Mouse (Mus musculus) kidney, postnatal 14 days (tissue): Measurements from ENCODE around the gene Adnp.
"Not testable (repeated sequence)": the region's sequence is repeated elsewhere in the genome, so short reads cannot be mapped to it uniquely, and the experiment has no call there.

Source experiments
- DNase-seq: peaks from one replicate; pipeline ENCODE4 v3.0.0; 2022; ENCODE audit warnings: mixed read lengths

The Adnp gene

GRCm38 (mm10) chr2:168205681-168206631, 956 bp downstream of the Adnp start:
- peak; percentile 29 for DNase-seq

GRCm38 (mm10) chr2:168205265-168205664, 1.6 kb downstream of the Adnp start:
- peak; percentile 91 for DNase-seq

GRCm38 (mm10) chr2:168204476-168204999, 2.4 kb downstream of the Adnp start:
- no peak for DNase-seq

GRCm38 (mm10) chr2:168200014-168200691, 6.8 kb downstream of the Adnp start:
- DNase-seq, result no peak

GRCm38 (mm10) chr2:168199476-168199875, 7.4 kb downstream of the Adnp start:
- DNase-seq, result no peak

- DNase-seq, result no peak
Measured at GRCm38 (mm10) chr2:168198421-168198820, 8.5 kb downstream of the Adnp start.

- no peak for DNase-seq
Measured at GRCm38 (mm10) chr2:168195721-168196120, 11.2 kb downstream of the Adnp start.

GRCm38 (mm10) chr2:168193685-168194084, 13.2 kb downstream of the Adnp start:
- no peak for DNase-seq

GRCm38 (mm10) chr2:168191856-168192255, 15.1 kb downstream of the Adnp start:
- DNase-seq, result no peak

- no peak for DNase-seq
Measured at GRCm38 (mm10) chr2:168175946-168176345, 31.0 kb downstream of the Adnp start.

- DNase-seq, result peak; percentile 83
Measured at GRCm38 (mm10) chr2:168170167-168170685, 36.7 kb downstream of the Adnp start.

- DNase-seq, result no peak
Measured at GRCm38 (mm10) chr2:168169800-168170113, 37.2 kb downstream of the Adnp start.

GRCm38 (mm10) chr2:168168892-168169799, 37.8 kb downstream of the Adnp start:
- peak; percentile 67 for DNase-seq

GRCm38 (mm10) chr2:168167781-168168180, 39.1 kb downstream of the Adnp start:
- no peak for DNase-seq

GRCm38 (mm10) chr2:168166750-168167460, 40.0 kb downstream of the Adnp start:
- DNase-seq, result peak; percentile 65

GRCm38 (mm10) chr2:168161978-168162377, 44.9 kb downstream of the Adnp start:
- DNase-seq, result no peak

- DNase-seq, result no peak
Measured at GRCm38 (mm10) chr2:168161514-168161971, 45.4 kb downstream of the Adnp start.

- DNase-seq, result no peak
Measured at GRCm38 (mm10) chr2:168160370-168160930, 46.5 kb downstream of the Adnp start.

GRCm38 (mm10) chr2:168158911-168159711, 47.8 kb downstream of the Adnp start:
- DNase-seq, result peak; percentile 89

- DNase-seq, result not testable (repeated sequence)
Measured at GRCm38 (mm10) chr2:168157974-168158373, 48.9 kb downstream of the Adnp start.
